Mouse (Mus musculus) olfactory bulb, adult 2 months (tissue): ENCODE data around the gene Lrrfip2.

Experiments used
- CTCF ChIP-seq: fragments of 200-500 bp; IDR thresholded peaks from 2 replicates; pipeline ENCODE4 v1.5.1; 2012; ENCODE audit warnings: low read depth, mild to moderate bottlenecking, low read length, moderate library complexity; ENCODE audit not compliant: insufficient read depth
- POLR2A ChIP-seq: fragments of 200-500 bp; IDR thresholded peaks from 2 replicates; pipeline ENCODE4 v1.6.1; 2012; ENCODE audit warnings: mild to moderate bottlenecking, low read depth, low read length, moderate library complexity; ENCODE audit not compliant: insufficient read depth

DNA sequence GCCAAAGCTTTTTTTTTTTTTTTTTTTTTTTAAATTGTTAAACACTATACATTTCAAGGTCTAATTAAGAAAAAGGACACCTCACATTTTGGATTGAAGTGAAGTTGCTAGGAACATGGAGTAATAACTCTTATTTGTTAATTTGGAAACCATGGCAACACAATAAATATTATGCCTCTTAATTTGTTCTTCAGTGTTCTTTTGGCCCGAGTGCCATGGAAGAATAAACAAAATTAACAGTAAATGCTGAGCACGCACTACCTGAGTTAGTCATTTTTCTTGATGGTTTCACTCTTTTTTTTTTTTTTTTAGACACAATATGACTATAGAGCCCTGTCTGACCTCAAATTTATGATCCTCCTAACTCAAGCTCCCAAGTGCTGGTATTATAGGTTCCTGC, 30.6 kb downstream of the Lrrfip2 start:
- TF ChIP-seq CTCF (no peak), POLR2A (no peak)
